Mouse (Mus musculus): ENCODE measurements around the gene Ppp1r14a.

Gene Ppp1r14a

GRCm38 (mm10) chr7:29288942-29289638, at the start of gene Ppp1r14a:
Gene Ppp1r14a, plus strand, starts transcription at chr7:29289308.
- peak; percentile 90 for DNase-seq (ENCODE audit: extremely low spot score)

- no peak for DNase-seq (ENCODE audit: extremely low spot score)
Observed at GRCm38 (mm10) chr7:29244732-29245416, 44.2 kb upstream of the Ppp1r14a start.

- no peak for DNase-seq (ENCODE audit: extremely low spot score)
Observed at GRCm38 (mm10) chr7:29246015-29246414, 43.1 kb upstream of the Ppp1r14a start.

- no peak for DNase-seq (ENCODE audit: extremely low spot score)
Observed at GRCm38 (mm10) chr7:29246619-29247313, 42.3 kb upstream of the Ppp1r14a start.

- DNase-seq (ENCODE audit: extremely low spot score) = peak; percentile 86
Observed at GRCm38 (mm10) chr7:29247314-29247700, 41.8 kb upstream of the Ppp1r14a start.

- DNase-seq (ENCODE audit: extremely low spot score) = peak; percentile 25
Observed at GRCm38 (mm10) chr7:29247706-29248105, 41.4 kb upstream of the Ppp1r14a start.

- peak; percentile 54 for DNase-seq (ENCODE audit: extremely low spot score)
Observed at GRCm38 (mm10) chr7:29248261-29248841, 40.8 kb upstream of the Ppp1r14a start, which contains the start of gene 2200002D01Rik. Gene 2200002D01Rik, minus strand, starts transcription at chr7:29248466.

- DNase-seq (ENCODE audit: extremely low spot score) = no peak
Observed at GRCm38 (mm10) chr7:29251166-29251565, 37.9 kb upstream of the Ppp1r14a start.

- DNase-seq (ENCODE audit: extremely low spot score) = no peak
Observed at GRCm38 (mm10) chr7:29253842-29254241, 35.3 kb upstream of the Ppp1r14a start.

- no peak for DNase-seq (ENCODE audit: extremely low spot score)
Observed at GRCm38 (mm10) chr7:29255875-29256274, 33.2 kb upstream of the Ppp1r14a start.

GRCm38 (mm10) chr7:29257368-29257767, 31.7 kb upstream of the Ppp1r14a start:
- DNase-seq (ENCODE audit: extremely low spot score) = no peak

- DNase-seq (ENCODE audit: extremely low spot score) = no peak
Observed at GRCm38 (mm10) chr7:29259781-29260730, 29.1 kb upstream of the Ppp1r14a start.

- no peak for DNase-seq (ENCODE audit: extremely low spot score)
Observed at GRCm38 (mm10) chr7:29262151-29262550, 27.0 kb upstream of the Ppp1r14a start.

- DNase-seq (ENCODE audit: extremely low spot score) = no peak
Observed at GRCm38 (mm10) chr7:29263831-29264230, 25.3 kb upstream of the Ppp1r14a start.

GRCm38 (mm10) chr7:29265636-29266035, 23.5 kb upstream of the Ppp1r14a start:
- DNase-seq (ENCODE audit: extremely low spot score) = no peak

- DNase-seq (ENCODE audit: extremely low spot score) = no peak
Observed at GRCm38 (mm10) chr7:29266931-29267330, 22.2 kb upstream of the Ppp1r14a start.

GRCm38 (mm10) chr7:29270445-29270844, 18.7 kb upstream of the Ppp1r14a start:
- DNase-seq (ENCODE audit: extremely low spot score) = no peak

GRCm38 (mm10) chr7:29271687-29272465, 17.2 kb upstream of the Ppp1r14a start:
- no peak for DNase-seq (ENCODE audit: extremely low spot score)

GRCm38 (mm10) chr7:29276715-29277114, 12.4 kb upstream of the Ppp1r14a start:
- DNase-seq (ENCODE audit: extremely low spot score) = no peak

GRCm38 (mm10) chr7:29277510-29277909, 11.6 kb upstream of the Ppp1r14a start:
- DNase-seq (ENCODE audit: extremely low spot score) = no peak
